Mouse (Mus musculus) right cerebral cortex, postnatal 10 days (tissue): ENCODE results near the gene Vmn1r178.
"Not testable (repeated sequence)": the region's sequence is repeated elsewhere in the genome, so short reads cannot be mapped to it uniquely, and the experiment has no call there.

Experiments used
- DNase-seq, 2 experiments: peaks; one replicate each; pipeline ENCODE4 v3.0.0; 2021; ENCODE audit warnings: low spot score in 2 of 2

Vmn1r178 gene

GRCm38 (mm10) chr7:23891709-23892108, at the start of gene Vmn1r178:
Vmn1r178 (plus strand) TSS chr7:23892009.
- DNase-seq = no peak

GRCm38 (mm10) chr7:23866349-23866748, 25.5 kb upstream of the Vmn1r178 start, which contains the start of gene Vmn1r177:
Vmn1r177 (minus strand) TSS chr7:23866449.
- not testable (repeated sequence) for DNase-seq

- not testable (repeated sequence) for DNase-seq
Measured at GRCm38 (mm10) chr7:23876918-23877317, 14.9 kb upstream of the Vmn1r178 start.

- no peak for DNase-seq
Measured at GRCm38 (mm10) chr7:23926678-23927077, 34.9 kb downstream of the Vmn1r178 start, which contains the start of gene Vmn1r179. Vmn1r179 (plus strand) TSS chr7:23926978.
